Mouse (Mus musculus): ENCODE results near the gene Cdh23. TPM values are rescaled to one million over a fixed set of nuclear protein-coding genes. Genes with fewer than 3 reads are reported as not detected.

Gene Cdh23
- polyA plus RNA-seq, 1 experiment, result 9.0 TPM

DNA sequence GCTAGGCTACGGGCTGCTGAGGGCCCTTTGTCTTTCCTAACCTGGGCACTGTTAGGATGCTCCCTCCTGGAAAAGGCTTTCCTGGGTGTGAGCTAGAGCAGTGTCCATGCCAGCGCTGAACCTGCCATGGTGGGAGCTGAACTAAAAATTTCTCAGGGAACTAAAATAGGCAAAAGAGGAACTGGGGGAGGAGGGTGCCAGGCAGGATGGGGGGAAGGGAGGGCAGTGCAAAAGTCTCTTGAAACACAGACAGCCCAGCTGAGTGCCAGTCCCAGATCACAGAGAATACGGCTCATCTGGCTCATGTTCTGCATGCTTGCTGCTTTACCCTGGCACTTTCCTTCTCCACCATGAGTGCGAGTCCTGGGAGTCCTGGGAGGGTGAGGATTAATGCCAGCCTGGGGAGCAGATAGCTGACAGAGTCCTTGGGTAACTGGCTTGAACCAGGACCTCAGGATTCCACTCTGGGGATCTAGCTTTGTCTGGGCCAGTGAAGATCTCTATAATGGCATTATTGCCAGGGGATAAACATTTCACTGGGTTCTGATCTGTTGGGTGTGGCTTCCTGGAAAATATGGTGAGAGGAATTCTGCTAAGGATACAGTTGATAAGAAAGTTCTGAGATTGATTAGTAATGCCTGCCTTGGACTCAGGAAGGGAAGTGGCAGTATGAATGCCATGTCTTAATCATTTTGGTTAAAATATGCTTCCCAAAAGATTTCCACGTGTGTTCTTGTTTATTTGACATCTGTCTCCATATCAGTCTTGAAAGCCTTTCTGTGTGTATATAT is 324.5 kb downstream of the Cdh23 start:
- TF ChIP-seq POLR2A (IDR thresholded peaks at IDR 0.05; ENCODE audit: borderline replicate concordance, extremely low read depth, insufficient read depth, insufficient read length, poor library complexity, severe bottlenecking) (no peak), CTCF (IDR thresholded peaks at IDR 0.05; ENCODE audit: borderline replicate concordance, extremely low read depth, insufficient read depth, insufficient read length) (no peak)
- no peak for DNase-seq (ENCODE audit: low read depth)

DNA sequence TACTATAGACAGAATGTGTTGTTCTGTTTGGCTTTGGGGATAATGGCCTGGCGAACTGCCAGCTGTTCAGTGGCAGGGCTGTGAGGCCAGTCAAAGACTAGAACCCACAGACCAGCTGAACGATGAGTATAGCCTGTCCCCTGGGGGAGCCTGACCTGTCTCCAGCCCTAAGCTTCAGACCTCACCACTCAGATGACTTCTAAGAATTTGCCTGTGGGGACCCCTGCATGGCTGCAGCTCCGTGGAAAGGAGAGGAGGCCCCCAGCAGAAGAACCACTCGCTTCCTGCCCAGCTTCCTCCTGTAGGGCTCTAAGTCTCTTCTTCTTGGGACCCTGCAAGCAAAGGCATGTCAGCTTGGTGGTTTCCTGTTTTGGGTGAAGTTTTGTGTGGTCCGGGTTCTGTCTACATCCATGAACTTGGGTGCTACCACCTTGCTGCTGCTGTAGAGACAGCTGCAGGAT is 325.7 kb downstream of the Cdh23 start:
- no peak for DNase-seq (ENCODE audit: low read depth)
- TF ChIP-seq POLR2A (IDR thresholded peaks at IDR 0.05; ENCODE audit: borderline replicate concordance, extremely low read depth, insufficient read depth, insufficient read length, poor library complexity, severe bottlenecking), result no peak
- no peak for TF ChIP-seq CTCF (IDR thresholded peaks at IDR 0.05; ENCODE audit: borderline replicate concordance, extremely low read depth, insufficient read depth, insufficient read length)

DNA sequence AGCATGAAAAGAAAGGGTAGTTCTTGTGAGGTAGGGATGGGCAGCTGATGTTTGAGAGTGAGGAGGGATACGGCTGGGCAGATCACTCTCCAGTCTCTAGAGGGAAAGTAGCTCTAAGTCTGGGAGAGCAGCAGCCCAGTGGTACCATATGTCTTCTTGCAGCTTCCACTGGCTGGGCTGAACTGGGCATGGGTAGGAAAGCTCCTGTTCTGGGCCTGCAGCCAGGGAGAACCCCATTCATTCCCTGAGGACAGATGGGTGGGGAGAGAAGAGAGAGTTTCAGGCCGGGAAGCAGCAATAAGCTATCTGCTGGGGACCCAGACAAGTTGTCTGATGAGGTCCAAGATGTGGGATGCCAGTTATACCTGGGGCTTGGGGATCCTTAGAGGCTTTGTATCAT is 326.2 kb downstream of the Cdh23 start:
- DNase-seq (ENCODE audit: low read depth), result peak; percentile 75

DNA sequence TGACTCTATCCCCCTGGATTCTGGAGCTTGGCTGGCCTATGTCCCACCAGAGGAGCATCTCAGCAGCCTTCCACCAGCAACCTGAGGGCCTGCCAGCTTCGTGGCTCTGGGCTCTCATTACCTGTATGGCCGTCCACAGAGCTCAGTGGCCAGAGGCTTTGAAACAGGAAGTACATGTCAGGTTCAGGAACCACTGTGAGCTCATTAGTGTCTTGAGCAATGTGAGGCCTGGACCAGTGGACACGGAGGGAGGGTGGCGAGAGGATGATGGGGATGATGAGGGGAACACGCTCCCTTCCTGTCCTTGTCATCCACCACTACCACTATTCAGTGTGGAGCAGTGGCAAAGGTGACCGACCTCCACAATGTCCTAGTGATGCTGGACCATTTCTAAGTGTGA is 326.9 kb downstream of the Cdh23 start:
- TF ChIP-seq POLR2A (IDR thresholded peaks at IDR 0.05; ENCODE audit: borderline replicate concordance, extremely low read depth, insufficient read depth, insufficient read length, poor library complexity, severe bottlenecking) (no peak), CTCF (IDR thresholded peaks at IDR 0.05; ENCODE audit: borderline replicate concordance, extremely low read depth, insufficient read depth, insufficient read length) (no peak)
- DNase-seq (ENCODE audit: low read depth), result no peak

More for the DNA sequence above, 326.2 kb downstream of the Cdh23 start:
- no peak for TF ChIP-seq CTCF (IDR thresholded peaks at IDR 0.05; ENCODE audit: borderline replicate concordance, extremely low read depth, insufficient read depth, insufficient read length)
- no peak for TF ChIP-seq POLR2A (IDR thresholded peaks at IDR 0.05; ENCODE audit: borderline replicate concordance, extremely low read depth, insufficient read depth, insufficient read length, poor library complexity, severe bottlenecking)

DNA sequence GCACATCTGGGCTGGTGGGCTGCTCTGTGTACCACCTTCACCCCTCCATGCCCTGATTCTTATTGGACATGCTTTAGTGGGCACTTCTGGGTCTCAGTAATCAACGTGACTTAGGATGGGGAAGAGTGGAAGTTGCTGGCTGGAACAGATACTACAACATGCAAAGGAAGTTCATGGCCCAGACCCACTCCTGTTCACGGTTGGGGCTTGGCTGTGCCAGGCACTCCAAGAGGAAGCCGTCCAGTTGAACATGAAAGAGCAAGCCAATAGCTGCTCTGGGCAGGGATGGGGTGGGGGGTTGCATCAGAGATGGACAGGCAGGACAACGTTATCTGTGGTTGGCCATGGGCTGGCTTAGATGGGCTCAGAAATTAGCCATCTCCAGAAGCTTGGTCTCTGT is 328.4 kb downstream of the Cdh23 start:
- DNase-seq (ENCODE audit: low read depth), result no peak
- no peak for TF ChIP-seq POLR2A (IDR thresholded peaks at IDR 0.05; ENCODE audit: borderline replicate concordance, extremely low read depth, insufficient read depth, insufficient read length, poor library complexity, severe bottlenecking)
- no peak for TF ChIP-seq CTCF (IDR thresholded peaks at IDR 0.05; ENCODE audit: borderline replicate concordance, extremely low read depth, insufficient read depth, insufficient read length)

DNA sequence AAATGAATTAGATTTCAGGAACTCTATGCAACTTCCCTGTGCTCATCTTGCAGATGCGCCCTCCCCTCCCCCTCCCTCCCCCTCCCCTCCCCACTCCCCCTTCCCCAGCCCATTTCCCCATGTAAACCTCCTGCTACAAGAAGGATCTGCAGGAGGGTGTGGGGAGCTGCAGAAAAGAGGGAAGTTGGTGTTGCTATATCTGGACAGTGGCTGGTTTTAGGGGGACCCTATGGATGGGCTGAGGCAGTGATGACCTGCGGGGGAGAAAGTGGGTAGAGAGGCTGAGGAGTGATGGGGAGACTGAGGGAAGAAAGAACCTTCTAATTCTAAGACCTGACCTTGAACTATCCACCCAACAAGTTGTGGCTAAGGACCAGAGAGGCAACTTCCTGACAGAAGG is 329.1 kb downstream of the Cdh23 start:
- DNase-seq (ENCODE audit: low read depth), result no peak
- no peak for TF ChIP-seq POLR2A (IDR thresholded peaks at IDR 0.05; ENCODE audit: borderline replicate concordance, extremely low read depth, insufficient read depth, insufficient read length, poor library complexity, severe bottlenecking)
- TF ChIP-seq CTCF (IDR thresholded peaks at IDR 0.05; ENCODE audit: borderline replicate concordance, extremely low read depth, insufficient read depth, insufficient read length), result no peak

DNA sequence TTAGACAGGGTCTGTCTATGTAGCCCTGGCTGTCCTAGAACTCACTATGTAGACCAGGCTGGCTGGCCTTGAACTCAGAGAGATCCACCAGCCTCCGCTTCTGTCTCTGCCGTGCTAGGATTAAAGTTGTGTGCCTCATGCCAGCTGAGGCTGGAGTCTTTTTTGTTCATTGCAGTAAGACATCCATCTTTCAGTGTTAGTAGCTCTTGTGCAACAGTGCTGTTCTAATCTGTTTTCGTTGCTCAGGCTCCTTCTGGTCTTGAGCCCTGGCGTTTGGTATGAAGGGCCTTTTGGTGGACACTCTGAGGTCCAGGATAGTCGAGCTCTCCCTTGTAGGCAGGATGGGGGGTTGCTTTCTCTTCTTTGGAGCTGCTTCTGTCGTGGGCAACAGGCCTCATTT is 332.9 kb downstream of the Cdh23 start:
- no peak for DNase-seq (ENCODE audit: low read depth)
- no peak for TF ChIP-seq CTCF (IDR thresholded peaks at IDR 0.05; ENCODE audit: borderline replicate concordance, extremely low read depth, insufficient read depth, insufficient read length)
- TF ChIP-seq POLR2A (IDR thresholded peaks at IDR 0.05; ENCODE audit: borderline replicate concordance, extremely low read depth, insufficient read depth, insufficient read length, poor library complexity, severe bottlenecking), result no peak

DNA sequence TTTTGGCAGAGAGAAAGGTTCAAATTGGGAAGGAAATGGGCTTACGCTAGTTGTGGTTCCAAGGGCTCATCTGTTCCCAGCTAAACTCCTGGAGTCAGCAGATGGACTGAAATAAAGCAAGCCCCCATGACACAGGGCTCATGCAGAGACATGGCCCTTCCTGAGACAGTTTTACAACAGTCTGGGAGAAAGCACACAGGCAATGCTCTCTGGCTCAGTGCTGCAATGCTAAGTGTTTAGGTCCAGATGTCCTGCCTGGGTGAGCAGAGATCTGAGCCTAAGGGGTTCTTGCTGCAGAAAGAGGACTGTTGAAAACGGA is 334.0 kb downstream of the Cdh23 start:
- peak; percentile 31 for DNase-seq (ENCODE audit: low read depth)
- TF ChIP-seq POLR2A (IDR thresholded peaks at IDR 0.05; ENCODE audit: borderline replicate concordance, extremely low read depth, insufficient read depth, insufficient read length, poor library complexity, severe bottlenecking) (no peak), CTCF (IDR thresholded peaks at IDR 0.05; ENCODE audit: borderline replicate concordance, extremely low read depth, insufficient read depth, insufficient read length) (no peak)

DNA sequence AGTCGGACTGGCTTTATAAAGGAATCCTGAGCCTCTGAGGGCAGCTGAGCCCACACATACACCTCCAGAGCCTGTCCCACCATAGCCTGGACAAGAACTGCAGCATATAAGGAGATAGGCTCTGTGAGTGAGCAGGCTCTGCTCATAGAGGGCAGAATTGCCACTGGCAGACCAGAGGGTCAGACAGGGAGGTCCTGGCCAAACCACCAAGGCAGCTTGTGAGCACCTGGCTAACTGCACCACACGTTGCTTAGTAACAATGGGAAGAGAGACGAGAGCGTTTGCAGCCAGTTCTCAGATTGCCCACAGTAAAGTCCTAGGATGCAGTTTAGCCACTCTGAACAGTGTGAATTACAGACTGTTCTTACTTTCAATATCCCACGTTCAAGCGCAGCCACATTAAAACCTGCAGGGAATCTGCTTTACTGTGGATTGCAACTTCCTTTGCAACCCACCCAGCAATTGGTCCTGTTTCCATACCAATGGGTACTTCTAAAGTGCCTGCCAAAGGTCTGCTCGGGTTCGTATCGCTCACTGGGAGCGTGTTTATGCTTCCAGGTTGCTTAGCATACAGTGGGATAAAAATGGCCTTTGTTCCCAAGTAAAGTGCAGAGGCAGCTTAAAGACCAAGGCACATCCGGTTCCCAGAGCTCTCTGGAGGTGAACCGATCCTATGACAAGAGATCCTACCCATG is 334.5 kb downstream of the Cdh23 start:
- DNase-seq (ENCODE audit: low read depth), result no peak
- no peak for TF ChIP-seq CTCF (IDR thresholded peaks at IDR 0.05; ENCODE audit: borderline replicate concordance, extremely low read depth, insufficient read depth, insufficient read length)

DNA sequence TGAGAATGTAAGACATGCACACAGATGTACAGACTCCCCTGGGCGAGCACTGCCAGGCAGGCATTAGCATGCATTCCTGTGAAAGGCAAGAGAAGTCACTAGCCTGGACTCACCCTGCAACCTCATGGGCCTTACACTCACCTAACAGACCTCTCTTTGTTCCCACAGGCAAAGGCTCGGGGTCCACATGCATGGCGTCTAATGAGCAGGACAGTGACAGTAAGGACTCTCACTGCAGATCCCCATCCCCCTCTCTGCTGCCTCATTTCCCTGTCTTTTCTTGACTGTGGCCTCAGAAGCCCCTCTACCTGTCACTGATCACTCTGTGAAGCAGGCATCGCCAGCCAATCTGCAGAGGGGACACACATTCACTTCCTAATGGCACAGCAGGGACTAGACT is 337.5 kb downstream of the Cdh23 start:
- TF ChIP-seq POLR2A (IDR thresholded peaks at IDR 0.05; ENCODE audit: borderline replicate concordance, extremely low read depth, insufficient read depth, insufficient read length, poor library complexity, severe bottlenecking), result no peak
- TF ChIP-seq CTCF (IDR thresholded peaks at IDR 0.05; ENCODE audit: borderline replicate concordance, extremely low read depth, insufficient read depth, insufficient read length), result no peak
- no peak for DNase-seq (ENCODE audit: low read depth)

DNA sequence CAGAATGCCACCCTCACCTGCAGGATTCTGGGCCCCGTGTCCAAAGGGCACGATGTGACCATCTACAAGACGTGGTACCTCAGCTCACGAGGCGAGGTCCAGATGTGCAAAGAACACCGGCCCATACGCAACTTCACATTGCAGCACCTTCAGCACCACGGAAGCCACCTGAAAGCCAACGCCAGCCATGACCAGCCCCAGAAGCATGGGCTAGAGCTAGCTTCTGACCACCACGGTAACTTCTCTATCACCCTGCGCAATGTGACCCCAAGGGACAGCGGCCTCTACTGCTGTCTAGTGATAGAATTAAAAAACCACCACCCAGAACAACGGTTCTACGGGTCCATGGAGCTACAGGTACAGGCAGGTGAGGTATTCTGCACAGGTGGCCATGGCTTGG is 338.4 kb downstream of the Cdh23 start:
- TF ChIP-seq POLR2A (IDR thresholded peaks at IDR 0.05; ENCODE audit: borderline replicate concordance, extremely low read depth, insufficient read depth, insufficient read length, poor library complexity, severe bottlenecking) (no peak), CTCF (IDR thresholded peaks at IDR 0.05; ENCODE audit: borderline replicate concordance, extremely low read depth, insufficient read depth, insufficient read length) (no peak)
- DNase-seq (ENCODE audit: low read depth), result no peak

DNA sequence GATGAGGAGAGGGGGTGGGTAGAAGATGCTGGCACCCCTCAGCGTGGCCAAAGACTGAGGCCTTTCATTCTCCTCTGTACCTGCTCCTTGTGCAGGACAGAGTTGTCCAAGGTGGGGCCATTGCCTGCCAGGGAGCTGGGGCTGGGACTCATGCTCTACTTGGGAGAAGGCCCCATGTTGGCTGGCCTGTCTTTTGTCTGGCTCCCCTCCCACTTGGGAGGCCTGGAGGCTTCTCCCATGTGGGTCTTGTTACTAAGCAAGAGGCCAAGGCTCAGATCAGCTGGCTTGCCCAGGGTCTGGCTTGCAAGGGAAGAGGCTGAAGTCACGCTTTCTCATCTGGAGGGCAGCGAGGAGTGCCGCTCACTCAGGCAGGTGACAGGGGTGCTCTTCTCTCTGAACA is 338.8 kb downstream of the Cdh23 start:
- DNase-seq (ENCODE audit: low read depth), result no peak
- TF ChIP-seq CTCF (IDR thresholded peaks at IDR 0.05; ENCODE audit: borderline replicate concordance, extremely low read depth, insufficient read depth, insufficient read length) (no peak), POLR2A (IDR thresholded peaks at IDR 0.05; ENCODE audit: borderline replicate concordance, extremely low read depth, insufficient read depth, insufficient read length, poor library complexity, severe bottlenecking) (no peak)

Data from brain, embryonic 14.5 days (tissue).